Mouse (Mus musculus): ENCODE results near the gene Pla2g7.

DNA sequence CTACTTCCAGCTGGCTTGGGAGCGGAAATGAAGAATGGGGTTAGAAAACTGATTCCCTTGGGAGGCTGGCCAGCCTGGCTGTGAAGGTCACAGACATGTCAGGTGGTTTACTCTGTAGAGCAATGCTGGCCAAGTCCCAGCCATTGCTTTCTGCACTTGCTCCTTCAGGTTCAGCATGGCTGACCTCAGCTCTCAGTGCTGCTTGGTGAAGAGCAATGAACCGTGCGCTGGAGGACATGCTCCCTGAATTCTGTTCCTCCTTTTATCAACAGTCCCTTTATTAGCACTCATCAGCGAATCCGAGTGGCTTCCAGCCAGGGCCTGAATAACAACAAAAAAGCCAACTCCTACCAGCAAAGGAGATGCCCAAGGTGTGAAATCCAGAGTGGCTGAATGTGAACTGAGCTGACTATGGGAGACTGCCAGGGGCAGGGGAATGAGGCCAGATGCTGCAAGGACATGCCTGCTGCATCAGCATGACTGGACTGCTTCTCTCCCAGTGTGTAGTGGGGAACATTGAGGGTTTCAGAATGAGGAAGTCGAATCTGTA lies 10.3 kb upstream of the Pla2g7 start:
- TF ChIP-seq CTCF (IDR thresholded peaks at IDR 0.05; ENCODE audit: low read depth, low read length): no peak
- no peak for TF ChIP-seq POLR2A (IDR thresholded peaks at IDR 0.05; ENCODE audit: extremely low read depth, insufficient read depth, low read length)
